Mouse (Mus musculus) lung, adult 18-20 months (tissue): ENCODE data around the gene Iqsec3.
A peak's percentile ranks its signal among the peaks of the same experiment; 100 is the strongest.

Experiments
- DNase-seq, 2 experiments: peaks; one replicate each; pipeline ENCODE4 v3.0.0; 2022; ENCODE audit warnings: mixed read lengths in 2 of 2

The Iqsec3 gene

GRCm38 (mm10) chr6:121454549-121455494, 18.7 kb downstream of the Iqsec3 start:
- DNase-seq, result no peak

DNA sequence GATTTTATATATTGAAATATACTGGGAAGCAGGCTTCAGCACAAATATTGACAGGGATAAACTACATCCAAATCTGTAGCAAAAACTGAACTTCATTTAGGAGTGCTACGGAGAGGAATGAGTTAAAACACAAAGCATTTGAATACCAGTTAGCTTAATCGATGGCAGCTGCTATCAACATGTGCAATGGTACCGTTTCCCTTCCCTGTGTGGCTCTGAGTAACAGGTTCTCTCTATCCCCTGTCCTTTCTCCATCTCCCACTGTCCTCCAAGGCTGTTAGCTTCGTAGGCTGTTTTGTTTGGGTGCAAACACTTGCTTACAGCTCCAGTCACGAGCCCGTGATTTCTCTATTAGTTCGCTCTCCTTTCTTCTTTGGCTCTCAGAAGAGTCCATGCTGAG, 19.7 kb downstream of the Iqsec3 start:
- DNase-seq, result no peak

DNA sequence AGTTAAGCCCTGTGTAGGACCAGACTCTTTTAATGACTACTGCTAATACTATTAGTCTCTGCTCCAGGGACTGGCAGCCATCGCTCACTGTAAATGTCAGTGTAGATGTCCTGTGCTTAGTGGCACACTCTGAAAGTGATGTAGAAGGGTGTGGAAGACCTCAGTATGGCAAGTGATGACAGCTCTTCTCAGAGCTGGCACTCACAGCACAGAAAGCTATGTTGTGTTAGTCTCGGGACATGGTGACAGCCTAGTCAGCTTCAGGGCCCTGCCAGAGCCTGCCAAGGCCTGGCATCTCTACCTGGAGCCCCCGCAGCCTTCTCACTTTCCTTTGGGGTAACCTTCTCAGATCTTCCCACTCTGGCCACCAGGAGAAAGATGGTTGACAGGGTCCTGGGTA, 21.8 kb downstream of the Iqsec3 start:
- DNase-seq, result no peak

- DNase-seq, result no peak
These were observed 32.7 kb downstream of the Iqsec3 start for GRCm38 (mm10) chr6:121440696-121441220.

DNA sequence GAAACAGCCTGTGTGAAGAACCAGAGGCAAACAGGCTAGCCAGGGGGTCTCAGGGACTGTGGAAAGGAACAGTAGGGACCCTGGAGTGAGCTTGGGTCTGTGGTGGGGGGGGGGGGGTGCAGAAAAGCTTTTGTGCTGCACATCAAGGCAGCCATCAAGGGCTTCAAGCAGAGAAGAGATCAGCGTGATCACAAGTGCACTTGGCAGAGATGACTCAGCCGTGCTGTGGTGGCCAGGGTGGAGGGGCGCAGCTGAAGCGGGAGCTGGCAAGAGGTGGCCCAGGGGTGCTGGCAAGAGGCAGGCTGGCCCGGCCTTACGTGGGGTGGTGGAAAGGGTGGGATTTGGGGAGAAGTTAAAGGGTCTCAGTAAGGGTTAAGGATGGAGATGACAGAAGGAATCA, 48.6 kb downstream of the Iqsec3 start:
- no peak for DNase-seq

- no peak for DNase-seq
These were observed 49.1 kb downstream of the Iqsec3 start for GRCm38 (mm10) chr6:121424403-121424802.

DNA sequence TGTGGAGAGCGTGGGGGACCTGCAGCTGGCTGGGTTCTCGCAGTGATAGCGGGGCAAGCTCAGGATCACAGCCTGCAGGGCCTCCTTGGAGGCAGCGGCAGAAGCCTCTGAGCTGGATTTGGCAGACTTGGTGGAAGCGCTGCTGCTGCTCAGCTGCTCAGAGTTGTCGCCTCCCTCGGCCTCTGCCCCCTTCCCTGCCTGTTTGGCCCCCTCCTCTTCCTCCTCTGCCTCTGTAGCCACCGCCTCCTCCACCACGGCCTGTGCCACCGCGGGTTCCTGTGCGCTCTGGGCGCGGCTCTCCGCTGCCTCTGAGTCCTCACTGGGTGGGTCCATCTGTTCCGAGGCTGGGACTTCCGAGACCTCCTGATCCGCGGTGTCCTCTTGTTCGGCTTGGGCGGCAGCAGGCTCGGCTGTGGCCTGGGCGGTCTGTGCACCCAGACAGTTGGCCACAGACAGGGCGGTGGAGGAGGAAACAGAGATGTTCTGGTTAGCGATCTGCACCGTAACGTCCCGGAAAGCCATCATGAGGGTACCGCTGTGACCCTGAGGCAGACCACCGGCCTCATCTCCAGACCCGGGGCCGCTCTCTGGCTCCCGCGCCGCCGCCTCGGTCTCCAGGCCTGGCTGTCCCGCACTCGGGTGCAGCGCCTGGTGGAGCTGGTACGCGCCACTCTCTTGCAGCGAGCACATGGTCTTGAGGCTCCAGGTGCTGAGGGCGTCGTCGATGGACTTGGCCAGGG, 60.8 kb downstream of the Iqsec3 start:
- DNase-seq, result no peak

GRCm38 (mm10) chr6:121407571-121408011, 65.9 kb downstream of the Iqsec3 start:
- no peak for DNase-seq

- no peak for DNase-seq
These were observed 68.2 kb downstream of the Iqsec3 start for GRCm38 (mm10) chr6:121405311-121405710.

DNA sequence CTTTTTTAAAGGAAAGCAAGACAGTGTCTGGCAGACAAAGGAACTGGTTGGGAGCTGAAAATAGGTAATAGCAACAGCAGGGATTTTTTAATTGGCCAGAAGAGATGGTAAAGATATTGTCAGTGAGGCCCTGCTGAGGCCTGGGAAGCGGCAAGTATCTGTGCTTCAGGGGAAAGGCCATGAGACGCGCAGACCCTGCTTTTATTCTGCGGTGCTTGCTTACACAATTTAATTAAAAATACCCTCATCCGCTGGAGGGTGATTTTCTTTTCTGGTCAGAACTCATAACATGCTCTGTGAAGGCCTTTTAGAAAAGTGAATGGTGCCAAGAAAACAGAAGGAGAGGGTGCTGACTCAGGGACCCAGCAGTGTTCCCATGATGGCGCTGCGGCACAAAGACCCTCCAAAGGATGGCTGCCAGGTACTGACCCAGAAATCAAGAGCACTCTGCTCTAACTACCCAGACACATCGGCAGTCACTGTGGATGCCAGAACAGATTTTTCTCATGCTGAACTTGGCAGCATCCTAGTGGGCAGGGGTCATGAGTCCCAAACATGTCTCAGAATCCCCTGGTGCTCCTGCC, 70.7 kb downstream of the Iqsec3 start:
- DNase-seq, result no peak

DNA sequence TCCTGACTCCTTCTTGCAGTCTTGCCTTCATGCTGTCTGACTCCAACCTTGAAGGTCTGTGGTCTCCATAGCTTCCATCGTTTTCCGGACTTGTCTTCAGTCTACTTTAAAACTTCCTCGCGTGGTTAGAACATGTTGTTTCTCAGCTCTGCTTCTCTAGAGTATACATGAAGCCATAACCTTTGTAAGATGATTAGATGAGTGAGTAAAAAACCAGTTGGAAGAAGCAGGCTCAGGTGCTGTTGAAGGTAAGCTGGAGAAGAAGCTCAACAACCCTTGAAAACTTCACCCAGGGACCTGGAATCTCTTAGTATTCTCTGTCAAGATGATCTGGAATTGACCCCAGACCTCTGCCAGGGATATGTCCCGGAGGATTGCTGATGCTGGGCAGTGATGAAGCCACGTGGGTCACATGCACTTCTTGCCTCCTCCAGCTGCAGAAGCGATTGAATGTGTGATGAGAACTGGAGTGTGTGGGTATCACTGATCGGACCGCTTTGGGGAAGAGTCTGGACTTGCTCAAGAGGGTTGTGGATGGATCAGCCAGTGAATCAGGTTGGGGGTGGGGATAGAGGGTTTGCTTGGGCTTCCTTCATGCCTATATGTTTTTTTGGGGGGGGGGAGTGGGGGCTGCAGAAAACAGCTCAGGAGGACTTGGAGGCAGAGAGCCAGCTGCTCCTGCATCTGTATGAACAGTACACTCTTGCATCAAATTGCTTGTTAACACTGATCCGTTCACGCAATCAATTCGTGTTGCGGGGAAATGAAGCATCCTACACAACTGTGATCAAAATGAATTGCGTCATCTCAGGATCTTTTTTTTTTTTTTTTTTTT, 71.4 kb downstream of the Iqsec3 start:
- no peak for DNase-seq

GRCm38 (mm10) chr6:121401140-121401539, 72.3 kb downstream of the Iqsec3 start:
- no peak for DNase-seq

GRCm38 (mm10) chr6:121392610-121393252, 80.7 kb downstream of the Iqsec3 start:
- no peak for DNase-seq

GRCm38 (mm10) chr6:121385397-121385796, 88.1 kb downstream of the Iqsec3 start:
- DNase-seq, result no peak

DNA sequence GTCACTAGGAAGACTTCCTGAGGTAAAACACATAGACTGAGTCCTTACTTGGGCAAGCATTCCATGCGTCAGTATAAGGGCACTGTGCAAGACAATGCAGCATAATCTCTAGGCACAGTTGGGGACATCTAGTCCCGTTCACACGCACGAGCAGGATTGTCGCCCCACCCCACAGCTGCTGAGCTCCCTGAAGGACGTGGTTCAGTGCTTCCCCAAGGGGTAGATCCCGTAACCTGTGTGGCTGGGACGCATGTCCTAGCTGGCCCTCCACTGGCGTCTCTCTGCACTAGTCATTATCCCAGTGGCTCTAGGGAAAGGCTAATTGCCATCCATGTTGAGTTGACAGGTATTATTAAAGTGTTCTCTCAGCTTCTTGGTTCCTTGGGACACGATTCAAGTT, 91.4 kb downstream of the Iqsec3 start:
- no peak for DNase-seq

DNA sequence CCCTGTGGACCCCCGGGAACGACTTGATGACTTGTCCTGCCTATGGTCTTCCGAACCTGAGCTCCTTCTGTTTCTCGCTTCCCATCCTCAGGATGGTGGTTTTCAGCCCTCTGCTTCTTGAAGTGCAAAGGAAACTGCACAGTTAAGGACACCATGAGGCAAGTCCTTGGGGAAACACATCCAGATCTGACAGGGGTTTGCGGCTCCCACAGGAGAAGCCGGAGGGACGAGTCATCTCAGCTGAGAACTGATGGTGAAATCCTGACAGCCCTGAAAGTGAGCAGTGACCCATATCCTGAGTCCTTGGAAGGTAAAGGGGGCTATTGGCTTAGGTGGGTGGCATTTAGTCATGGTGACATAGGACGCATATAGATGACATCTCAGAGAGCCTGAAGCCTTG, 92.9 kb downstream of the Iqsec3 start:
- DNase-seq, result no peak

- no peak for DNase-seq
These were observed 95.2 kb downstream of the Iqsec3 start for GRCm38 (mm10) chr6:121378256-121378655.

DNA sequence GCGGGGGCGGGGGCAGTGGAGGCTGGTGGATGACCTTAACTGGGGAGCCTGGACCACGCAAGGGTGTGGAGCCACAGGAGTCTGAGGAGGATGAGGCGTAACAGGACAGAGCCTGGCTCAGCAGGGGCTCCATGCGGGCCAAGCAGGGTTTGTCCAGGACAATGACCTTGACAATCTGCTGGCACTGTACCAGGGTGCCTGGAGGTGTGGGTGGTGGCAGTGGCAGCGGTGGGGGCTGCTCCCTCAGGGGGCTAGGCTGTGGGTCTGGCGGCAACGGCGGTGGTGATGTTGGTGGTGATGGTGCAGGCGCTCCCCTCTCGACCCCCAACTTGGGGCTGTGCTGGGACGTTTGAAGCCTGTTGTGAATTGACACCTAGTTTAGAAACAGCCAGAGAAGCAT, 97.3 kb downstream of the Iqsec3 start:
- no peak for DNase-seq

DNA sequence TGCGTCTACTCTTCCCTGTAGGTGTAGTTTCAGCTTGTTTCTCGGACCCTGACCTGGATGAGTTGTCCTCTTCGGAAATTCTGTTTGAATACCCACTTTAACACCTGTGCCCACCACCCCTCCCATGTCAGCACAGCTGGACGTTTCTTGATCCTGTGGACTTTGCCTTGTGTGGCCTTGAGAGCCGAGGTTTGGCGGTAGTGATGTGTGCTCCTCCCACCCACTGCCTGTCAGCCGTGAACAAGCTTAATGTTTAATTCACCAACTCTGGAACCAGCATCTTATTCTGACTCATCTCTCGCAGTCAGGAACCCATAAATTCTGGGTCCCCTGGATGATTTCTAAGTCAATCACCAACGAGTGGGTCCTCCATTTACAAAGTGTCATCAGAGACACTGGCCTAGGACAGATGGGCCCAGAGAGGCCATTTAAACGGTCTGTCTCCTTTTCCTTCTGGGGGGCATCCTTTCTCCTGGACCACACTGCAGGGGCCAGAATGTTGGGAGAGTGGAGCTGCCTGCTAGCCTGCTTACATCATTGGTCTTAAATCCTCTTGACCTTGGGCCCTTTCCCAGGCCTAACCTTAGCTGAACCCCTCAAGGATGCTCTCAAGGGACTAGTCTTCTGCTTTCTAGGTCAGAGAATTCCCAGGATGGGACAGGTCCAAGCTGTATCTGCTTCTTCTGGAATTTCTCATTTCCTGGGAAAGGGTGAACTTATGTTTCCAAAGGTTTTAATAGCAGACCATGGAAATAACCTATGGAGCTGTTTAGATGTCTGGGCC, 102.1 kb downstream of the Iqsec3 start:
- DNase-seq, result no peak

- no peak for DNase-seq
These were observed 106.4 kb downstream of the Iqsec3 start for GRCm38 (mm10) chr6:121367099-121367498.

DNA sequence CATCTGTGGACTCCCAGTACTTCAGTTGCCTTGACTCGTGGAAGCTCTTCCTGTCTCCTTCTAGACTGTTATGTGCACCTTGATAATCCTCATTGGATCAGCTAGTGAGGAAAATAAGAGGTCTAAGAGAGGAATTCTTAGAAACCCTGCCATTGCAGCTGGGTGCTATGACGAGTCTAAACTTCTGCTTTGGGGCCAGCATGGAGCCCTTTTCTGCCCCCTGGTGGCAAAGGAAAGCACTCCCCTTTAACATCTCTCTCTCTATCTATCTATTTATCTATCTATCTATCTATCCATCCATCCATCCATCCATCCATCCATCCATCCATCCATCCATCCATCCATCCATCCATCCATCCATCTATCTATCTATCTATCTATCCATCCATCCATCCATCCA, 106.9 kb downstream of the Iqsec3 start:
- peak in 1 of 2 experiments; percentile 28 for DNase-seq
